Mouse (Mus musculus) embryonic facial prominence, embryonic 14.5 days (tissue): ENCODE results near the gene Wdr31. TPM values are rescaled to one million over a fixed set of nuclear protein-coding genes. Genes with fewer than 3 reads are reported as not detected.

ENCODE experiments used
- ATAC-seq: fragments of 200-750 bp; cut with Nextera tagmentation; 2 replicates; pipeline ENCODE4 v1.8.0; 2017; ENCODE audit warnings: low read depth, moderate number of reproducible peaks, moderate TSS enrichment
- DNase-seq: peaks from one replicate; pipeline ENCODE4 v3.0.0-alpha.2; 2015; ENCODE audit warnings: low spot score
- H3K27ac ChIP-seq: fragments of 300-500 bp; sonication (generic); replicated peaks from 2 replicates; pipeline ENCODE4 v1.5.1; 2014; ENCODE audit warnings: low read depth, mild to moderate bottlenecking, low read length, moderate library complexity
- H3K27me3 ChIP-seq: fragments of 300-500 bp; sonication (generic); replicated peaks from 2 replicates; pipeline ENCODE4 v1.6.1; 2014; ENCODE audit warnings: low read length; ENCODE audit not compliant: control insufficient read depth, insufficient read depth
- H3K36me3 ChIP-seq: fragments of 300-500 bp; sonication (generic); 2 replicates; pipeline ENCODE4 v1.6.1; 2014; ENCODE audit warnings: low read length, mixed read lengths; ENCODE audit not compliant: control insufficient read depth, insufficient read depth
- H3K4me1 ChIP-seq: fragments of 300-500 bp; sonication (generic); 2 replicates; pipeline ENCODE4 v1.6.1; 2014; ENCODE audit warnings: antibody characterized with exemption, low read length; ENCODE audit not compliant: control insufficient read depth, insufficient read depth
- H3K4me2 ChIP-seq: fragments of 300-500 bp; sonication (generic); 2 replicates; pipeline ENCODE4 v1.6.1; 2014; ENCODE audit warnings: low read depth, mild to moderate bottlenecking, low read length, moderate library complexity, mixed read lengths
- H3K4me3 ChIP-seq: fragments of 300-500 bp; sonication (generic); 2 replicates; pipeline ENCODE4 v1.5.1; 2014; ENCODE audit warnings: low read depth, mild to moderate bottlenecking, low read length
- H3K9ac ChIP-seq: fragments of 300-500 bp; sonication (generic); 2 replicates; pipeline ENCODE4 v1.6.1; 2014; ENCODE audit warnings: low read depth, mild to moderate bottlenecking, low read length, moderate library complexity, mixed read lengths
- H3K9me3 ChIP-seq: fragments of 300-500 bp; sonication (generic); 2 replicates; pipeline ENCODE4 v1.6.1; 2016; ENCODE audit warnings: low read length; ENCODE audit not compliant: control insufficient read depth
- WGBS: fragments of 180-500 bp; shearing (Covaris S2); extraction: QIAGEN DNeasy Blood & Tissue Kit; methylation state at CpG from one replicate; pipeline ENCODE4 v1.1.7; 2014; 5-methylcytosine and 5-hydroxymethylcytosine counted together
- polyA plus RNA-seq: library from polyadenylated mRNA; unstranded; fragments of >200 nt; fragmentation: Nextera tagmentation; extraction: Ambion mirVana; gene quantifications from 2 replicates; pipeline ENCODE4 v1.2.1, GENCODE M21; 2014

Gene Wdr31
- 5.3 and 5.4 TPM in 2 replicates for polyA plus RNA-seq

GRCm38 (mm10) chr4:62470598-62471051 lies at the start of gene Wdr31:
TSS of gene Wdr31 (minus strand) at chr4:62470896.
- Histone ChIP-seq H3K4me2 (peak within 1 kb of the TSS; percentile 82), H3K4me3 (peak within 1 kb of the TSS; percentile 63), H3K9ac (peak within 1 kb of the TSS; percentile 70), H3K4me1 (peaks cover 4% of the 10 kb centered on the region; the same call in 1 of the 2 replicates), H3K27ac (no peak within 1 kb of the TSS), H3K36me3 (no peaks in the 10 kb centered on the region), H3K27me3 (no peaks in the 10 kb centered on the region), H3K9me3 (no peaks in the 10 kb centered on the region)
- under 1% methylated on average over 30 of the region's 30 CpGs for WGBS
- ATAC-seq (peak; percentile 98), DNase-seq (peak; percentile 82)

- Histone ChIP-seq H3K4me2 (peak within 1 kb of the TSS; percentile 73), H3K4me3 (peak within 1 kb of the TSS; percentile 67), H3K4me1 (peaks cover 37% of the 10 kb centered on the region), H3K27ac (peak within 1 kb of the TSS; percentile 86), H3K27me3 (no peaks in the 10 kb centered on the region), H3K9me3 (no peaks in the 10 kb centered on the region), H3K9ac (peak within 1 kb of the TSS; percentile 77), H3K36me3 (peaks cover 15% of the 10 kb centered on the region)
- WGBS, result 0% methylated on average over 31 of the region's 37 CpGs
- DNase-seq (peak; percentile 92), ATAC-seq (peak; percentile 88)
These were observed 49.1 kb upstream of the Wdr31 start, which contains the start of gene Alad for GRCm38 (mm10) chr4:62519849-62520233. TSS of gene Alad (minus strand) at chr4:62519918.

GRCm38 (mm10) chr4:62519122-62519848 lies 48.6 kb upstream of the Wdr31 start:
- Histone ChIP-seq H3K4me3 (peak overlapping the region; percentile 67), H3K9ac (peak overlapping the region; percentile 77), H3K36me3 (peaks cover 15% of the 10 kb centered on the region), H3K9me3 (no peaks in the 10 kb centered on the region), H3K27ac (peak overlapping the region; percentile 86), H3K4me1 (peaks cover 36% of the 10 kb centered on the region), H3K27me3 (no peaks in the 10 kb centered on the region), H3K4me2 (peak overlapping the region; percentile 73)
- 2% methylated on average over 24 of the region's 26 CpGs for WGBS
- ATAC-seq (peak; percentile 71), DNase-seq (no peak)

- peak; percentile 9; the same call in 1 of the 2 replicates for ATAC-seq
- DNase-seq, result no peak
- WGBS, result 39% methylated on average over 13 of the region's 13 CpGs
These were observed 47.9 kb upstream of the Wdr31 start for GRCm38 (mm10) chr4:62518416-62519121.

GRCm38 (mm10) chr4:62517538-62518415 lies 47.1 kb upstream of the Wdr31 start:
- Histone ChIP-seq H3K4me2 (peak overlapping the region; percentile 73), H3K4me3 (0 out of 2 replicates have a peak overlapping the region, but pooled peaks have one; percentile 67), H3K27ac (peak overlapping the region; percentile 2; the same call in 1 of the 2 replicates), H3K36me3 (peaks cover 14% of the 10 kb centered on the region), H3K9ac (peak overlapping the region; percentile 77; the same call in 1 of the 2 replicates), H3K4me1 (peaks cover 29% of the 10 kb centered on the region), H3K27me3 (no peaks in the 10 kb centered on the region), H3K9me3 (no peaks in the 10 kb centered on the region)
- DNase-seq (no peak), ATAC-seq (no peak)
- 59% methylated on average over 10 of the region's 10 CpGs for WGBS

More at GRCm38 (mm10) chr4:62518416-62519121, 47.9 kb upstream of the Wdr31 start:
- peaks cover 29% of the 10 kb centered on the region for H3K4me1 ChIP-seq
- peaks cover 14% of the 10 kb centered on the region for H3K36me3 ChIP-seq
- peak overlapping the region; percentile 73 for H3K4me2 ChIP-seq
- peak overlapping the region; percentile 67 for H3K4me3 ChIP-seq
- H3K9me3 ChIP-seq, result no peaks in the 10 kb centered on the region
- no peaks in the 10 kb centered on the region for H3K27me3 ChIP-seq
- peak overlapping the region; percentile 77 for H3K9ac ChIP-seq
- peak overlapping the region; percentile 86 for H3K27ac ChIP-seq

- Histone ChIP-seq H3K9me3 (no peaks in the 10 kb centered on the region), H3K36me3 (peaks cover 19% of the 10 kb centered on the region), H3K4me1 (peaks cover 29% of the 10 kb centered on the region), H3K9ac (no peak overlapping the region), H3K4me2 (no peak overlapping the region), H3K27me3 (no peaks in the 10 kb centered on the region), H3K27ac (no peak overlapping the region), H3K4me3 (no peak overlapping the region)
- DNase-seq, result no peak
- no peak for ATAC-seq
- WGBS, result 78% methylated on average over 8 of the region's 8 CpGs
These were observed 46.4 kb upstream of the Wdr31 start for GRCm38 (mm10) chr4:62517046-62517445.

GRCm38 (mm10) chr4:62516579-62516978 lies 45.9 kb upstream of the Wdr31 start:
- DNase-seq (no peak), ATAC-seq (no peak)
- no peak overlapping the region for H3K4me2 ChIP-seq
- peaks cover 29% of the 10 kb centered on the region for H3K4me1 ChIP-seq
- WGBS, result 84% methylated on average over 1 of the region's 1 CpGs
- H3K9me3 ChIP-seq, result no peaks in the 10 kb centered on the region
- H3K36me3 ChIP-seq, result peaks cover 23% of the 10 kb centered on the region
- H3K27ac ChIP-seq, result no peak overlapping the region; the same call in 1 of the 2 replicates
- H3K27me3 ChIP-seq, result no peaks in the 10 kb centered on the region
- H3K4me3 ChIP-seq, result no peak overlapping the region
- no peak overlapping the region for H3K9ac ChIP-seq

- H3K27ac ChIP-seq, result no peak overlapping the region
- no peak overlapping the region for H3K9ac ChIP-seq
- no peaks in the 10 kb centered on the region for H3K9me3 ChIP-seq
- 39% methylated on average over 2 of the region's 2 CpGs for WGBS
- H3K4me3 ChIP-seq, result no peak overlapping the region
- H3K27me3 ChIP-seq, result no peaks in the 10 kb centered on the region
- H3K36me3 ChIP-seq, result peaks cover 28% of the 10 kb centered on the region
- H3K4me2 ChIP-seq, result no peak overlapping the region
- no peak for ATAC-seq
- no peak for DNase-seq
- H3K4me1 ChIP-seq, result peaks cover 29% of the 10 kb centered on the region
These were observed 45.4 kb upstream of the Wdr31 start for GRCm38 (mm10) chr4:62516079-62516478.
